Mouse (Mus musculus) lung, adult 2 months (tissue): ENCODE measurements at regions not wholly inside any gene's neighbourhood (a gene's known extent, or its start where the extent isn't known, plus 50 kb on each side); places are given as distances from the start of the nearest gene placed in this dataset.

Experiments used
- CTCF ChIP-seq: fragments of 200-500 bp; IDR thresholded peaks from 2 replicates; pipeline ENCODE4 v1.5.1; 2011; ENCODE audit warnings: mild to moderate bottlenecking, low read length, control low read depth; ENCODE audit not compliant: insufficient read depth
- POLR2A ChIP-seq: fragments of 200-500 bp; IDR thresholded peaks from 2 replicates; pipeline ENCODE4 v1.6.1; 2011; ENCODE audit warnings: low read depth, mild to moderate bottlenecking, control low read depth, low read length, borderline replicate concordance; ENCODE audit errors: extremely low read depth

- no peak for TF ChIP-seq POLR2A
- no peak for TF ChIP-seq CTCF
Observed at GRCm38 (mm10) chr9:61476351-61476750, 104.2 kb downstream of the Tle3 start.
